Mouse (Mus musculus) E14TG2a.4 (cell line): ENCODE measurements around the gene Megf6.

ENCODE experiments used
- CTCF ChIP-seq: conservative IDR thresholded peaks from 2 replicates; pipeline ENCODE4 v1.5.1; 2014; ENCODE audit warnings: low read length
- NANOG ChIP-seq: IDR thresholded peaks from 2 replicates; pipeline ENCODE4 v1.6.1; 2014; ENCODE audit warnings: borderline replicate concordance, low read length, mixed read lengths
- POU5F1 ChIP-seq: IDR thresholded peaks from 2 replicates; pipeline ENCODE4 v1.6.1; 2014; ENCODE audit warnings: low read length, borderline replicate concordance

DNA sequence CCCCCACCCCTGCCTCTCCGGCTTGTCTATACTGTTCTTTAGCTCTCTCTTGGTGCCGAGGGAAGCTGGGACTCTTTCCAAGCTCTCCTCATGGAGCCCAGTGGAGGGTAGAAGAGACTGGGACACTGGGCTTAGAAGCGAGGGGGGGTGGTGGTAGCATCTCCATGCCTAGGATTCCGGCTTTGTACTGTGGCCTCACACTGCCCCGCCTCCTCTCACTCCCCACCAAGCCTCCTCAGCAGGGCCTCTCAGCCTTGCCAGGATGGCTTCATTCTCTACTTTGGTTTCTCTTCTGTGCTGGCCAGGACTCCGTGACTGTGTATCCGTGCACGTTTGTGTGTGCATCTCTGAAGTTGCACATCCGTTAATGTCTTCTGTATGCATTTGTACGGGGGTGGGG lies 66.4 kb downstream of the Megf6 start:
- TF ChIP-seq CTCF, result no peak
- TF ChIP-seq POU5F1, result no peak
- no peak for TF ChIP-seq NANOG
